Mouse (Mus musculus) left cerebral cortex, postnatal 25 days (tissue): Measurements from ENCODE around the gene Smco3. TPM values are rescaled to one million over a fixed set of nuclear protein-coding genes. Genes with fewer than 3 reads are reported as not detected.
"Not testable (repeated sequence)": the region's sequence is repeated elsewhere in the genome, so short reads cannot be mapped to it uniquely, and the experiment has no call there.

Experiments used
- DNase-seq, 2 experiments: peaks; one replicate each; pipeline ENCODE4 v3.0.0; 2022; ENCODE audit warnings: low spot score in 2 of 2, mixed read lengths in 1 of 2
- intact Hi-C: fragments of 180-260 bp; cut with DNase I; formaldehyde crosslinking; loops from one replicate; pipeline ENCODE4 v1.15.1; 2025
- total RNA-seq, 2 experiments: library from RNA; stranded (reverse); gene quantifications; 2 replicates each; pipeline ENCODE4 v1.2.3; 2021

Gene Smco3
- 1 to 10 TPM; 4.4 to 5.0 TPM for total RNA-seq

DNA sequence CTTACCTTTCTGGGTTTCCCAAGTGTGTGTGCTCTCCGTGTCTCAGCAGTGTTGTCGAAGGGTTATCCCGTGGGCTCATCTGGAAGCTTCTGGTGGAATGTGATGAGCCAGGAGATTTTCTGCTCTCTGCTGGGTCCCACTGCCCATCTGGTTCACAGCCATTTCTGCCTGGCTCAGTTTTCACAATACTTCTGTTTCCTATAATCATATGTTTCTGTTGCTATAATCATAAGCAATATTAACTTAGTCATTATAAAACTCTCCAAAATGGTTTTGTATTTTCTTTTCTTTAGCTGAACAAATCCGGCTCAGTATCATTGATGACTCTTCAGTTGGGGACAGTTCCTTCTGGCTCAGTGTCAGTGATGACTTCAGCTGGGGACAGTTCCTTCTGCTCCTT is at the start of gene Smco3:
Gene Smco3 (minus strand): TSS at position 101 of the 400 bp plus-strand sequence.
- no peak for DNase-seq
- intact Hi-C loops = no loop called here

DNA sequence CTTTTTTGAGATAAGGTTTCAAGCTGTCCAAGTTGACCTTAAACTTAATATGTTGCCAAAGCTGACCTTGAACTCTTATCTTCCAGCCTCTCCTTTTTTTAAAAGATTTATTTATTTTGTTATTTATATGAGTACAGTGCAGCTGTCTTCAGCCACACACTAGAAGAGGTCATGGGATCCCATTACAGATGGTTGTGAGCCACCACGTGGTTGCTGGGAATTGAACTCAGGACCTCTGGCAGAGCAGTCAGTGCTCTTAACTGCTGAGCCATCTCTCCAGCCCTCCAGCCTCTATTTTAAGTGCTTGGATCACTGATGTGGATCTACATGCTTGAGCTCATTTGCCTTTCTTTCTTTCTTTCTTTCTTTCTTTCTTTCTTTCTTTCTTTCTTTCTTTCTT is 49.5 kb upstream of the Smco3 start:
- intact Hi-C loops, DNase-seq: not testable (repeated sequence)

DNA sequence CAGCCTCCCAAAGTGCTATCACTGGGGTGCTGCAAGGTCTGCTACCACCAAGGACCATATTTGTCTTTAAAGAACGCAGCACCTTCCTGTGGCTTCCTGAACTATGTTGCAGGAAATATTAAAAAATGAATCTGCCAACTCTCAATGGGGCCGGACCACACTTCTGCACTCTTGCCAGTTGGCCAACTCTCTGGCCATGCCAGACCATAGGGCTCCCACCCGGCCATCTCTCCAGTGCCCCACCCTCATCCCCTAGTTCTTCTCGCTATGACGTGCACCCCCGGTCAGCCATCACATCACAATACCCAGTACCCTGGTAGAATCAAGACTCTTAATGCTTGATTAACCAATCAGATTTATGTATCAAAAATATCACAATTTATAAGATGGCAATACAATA is 48.7 kb upstream of the Smco3 start:
- DNase-seq = no peak
- intact Hi-C loops = no loop called here

DNA sequence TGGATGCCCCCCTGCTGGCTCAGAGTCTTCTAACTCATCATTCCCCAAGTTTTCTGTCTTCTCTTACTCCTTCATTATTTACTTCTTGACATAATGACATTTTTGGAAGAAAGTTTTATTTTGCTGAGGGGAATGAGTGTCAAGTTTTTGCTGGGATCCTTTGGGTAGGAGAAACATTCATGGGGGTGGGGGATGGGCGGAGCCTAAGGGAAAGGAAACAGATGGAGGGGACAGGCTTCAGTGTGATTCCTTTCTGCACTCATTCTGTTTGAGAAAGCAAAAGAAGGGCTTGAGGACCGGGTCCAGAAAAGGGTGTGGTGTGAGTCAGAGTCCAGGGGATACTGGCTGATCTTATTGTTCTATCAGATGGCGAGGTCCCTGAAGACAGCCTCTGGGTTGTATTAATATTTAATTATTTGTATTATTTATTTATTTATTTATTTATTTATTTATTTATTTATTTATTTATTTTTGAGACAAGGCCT is 48.2 kb upstream of the Smco3 start:
- DNase-seq = no peak
- intact Hi-C loops = no loop called here

GRCm38 (mm10) chr6:136881678-136882077 is 46.4 kb upstream of the Smco3 start:
- intact Hi-C loops = no loop called here
- no peak for DNase-seq

DNA sequence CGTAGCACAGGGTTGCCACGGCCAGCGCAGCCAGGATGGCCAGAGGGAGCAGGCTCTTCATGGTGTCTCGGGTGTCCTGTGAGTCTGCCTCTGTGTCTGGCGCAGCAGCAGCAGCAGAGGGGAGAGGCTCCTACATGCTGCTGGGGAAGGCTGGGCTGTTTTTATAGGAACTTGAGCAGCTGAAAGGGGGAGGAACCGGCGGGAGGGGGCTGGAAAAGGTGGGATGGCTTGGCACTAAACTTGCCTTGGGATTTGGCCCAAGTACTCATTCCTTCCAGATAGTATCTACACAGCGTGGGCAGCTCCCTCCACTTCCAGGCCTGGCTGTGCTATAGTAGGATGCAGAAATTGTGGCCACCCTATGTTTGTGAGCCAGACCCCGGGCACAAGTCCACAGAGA is 40.4 kb upstream of the Smco3 start, which contains the start of gene Mgp:
Gene Mgp (minus strand): TSS at position 154 of the 400 bp plus-strand sequence.
- DNase-seq = peak in 1 of 2 experiments; percentile 90
- intact Hi-C loops = loop anchor here (5.0 kb wide), 1 partner anchor 47 kb away; the partner anchor contains the start of genes Erp27 and Pde6h

DNA sequence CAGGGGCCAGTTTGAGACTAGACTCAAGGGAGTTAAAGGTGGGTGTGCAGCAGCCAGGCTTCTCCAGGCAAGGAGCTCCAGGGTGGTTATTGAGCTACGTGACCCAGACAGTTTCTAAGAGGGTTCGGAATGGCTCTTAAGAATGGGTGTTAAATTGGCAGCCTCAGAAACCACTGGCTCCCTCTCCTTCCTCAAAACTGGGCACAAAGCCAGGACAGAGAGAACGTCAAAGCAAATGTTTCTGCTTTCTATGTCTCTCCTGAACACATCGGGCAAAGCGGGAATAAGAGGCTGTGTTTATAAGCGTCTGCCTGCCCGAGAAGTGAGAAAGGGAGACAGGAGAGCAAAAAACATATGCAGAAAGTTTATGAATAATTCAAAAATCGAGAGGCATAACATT is 39.3 kb upstream of the Smco3 start:
- intact Hi-C loops = no loop called here
- DNase-seq = peak in 1 of 2 experiments; percentile 60

DNA sequence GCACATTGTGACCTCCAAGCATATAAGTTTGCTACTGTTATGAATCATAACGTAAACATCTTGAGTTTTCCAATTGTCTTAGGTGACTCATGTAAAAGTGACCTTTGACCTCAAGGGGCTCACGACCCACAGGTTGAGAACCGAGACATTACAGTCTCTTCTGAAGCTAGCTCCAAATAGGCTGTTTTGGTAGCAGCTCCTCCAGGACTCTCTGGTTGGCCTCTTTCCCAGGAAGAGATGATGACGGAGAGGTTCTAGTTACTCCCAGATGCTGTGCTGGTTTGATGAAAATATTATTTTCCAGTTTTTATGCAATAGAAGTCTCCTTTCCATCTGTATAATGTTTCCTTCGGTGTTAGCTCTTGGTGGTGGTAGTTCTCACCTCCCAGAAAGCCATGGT is 33.7 kb upstream of the Smco3 start:
- no peak for DNase-seq
- intact Hi-C loops = no loop called here

- no peak for DNase-seq
- intact Hi-C loops = no loop called here
These were observed 30.9 kb upstream of the Smco3 start for GRCm38 (mm10) chr6:136866150-136866549.

- no peak for DNase-seq
- intact Hi-C loops = no loop called here
These were observed 30.1 kb upstream of the Smco3 start for GRCm38 (mm10) chr6:136865360-136865759.

DNA sequence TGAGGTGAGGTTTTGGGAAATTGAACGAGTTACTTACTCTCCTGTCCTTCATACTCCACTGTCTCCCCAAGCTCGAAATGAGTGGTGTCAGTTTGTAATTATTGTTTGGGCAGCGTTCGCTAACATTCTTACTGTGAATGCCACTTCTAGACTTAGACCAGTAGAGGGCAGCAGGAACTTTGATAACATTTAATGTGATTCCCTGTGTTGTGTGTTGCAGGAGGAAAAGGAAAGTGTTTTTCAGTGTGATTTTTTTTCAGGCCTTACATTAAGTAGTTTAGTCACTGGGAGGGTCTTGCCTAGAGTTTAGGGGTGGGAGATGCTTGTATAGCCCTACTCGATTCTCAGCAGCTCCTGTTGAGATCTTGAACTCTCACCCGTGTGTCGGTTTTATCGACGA is 25.8 kb upstream of the Smco3 start:
- DNase-seq = peak; percentile 44 to 66
- intact Hi-C loops = loop anchor here (1.0 to 5.0 kb wide), 4 partner anchors 59 to 306 kb away; no protein-coding TSS in a partner anchor

GRCm38 (mm10) chr6:136858420-136858819 is 23.2 kb upstream of the Smco3 start:
- intact Hi-C loops = no loop called here

DNA sequence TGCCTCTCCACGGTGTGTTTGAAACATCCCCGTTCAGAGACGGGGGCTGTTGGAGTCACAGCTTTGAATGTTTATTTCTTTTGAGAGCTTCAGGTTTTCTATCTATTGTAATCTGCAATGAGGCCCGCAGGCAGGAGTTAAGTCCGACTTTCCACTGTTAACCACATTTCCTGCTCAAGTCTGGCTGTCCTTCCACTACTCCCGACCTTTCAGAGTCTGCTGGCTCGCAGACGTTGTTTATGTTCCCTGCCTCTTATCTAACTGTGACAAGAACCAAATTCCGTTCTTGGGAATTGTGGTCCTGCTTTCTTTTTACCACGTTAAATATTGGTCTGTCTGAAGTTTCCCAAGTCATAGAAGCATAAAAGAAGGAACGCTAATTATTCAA is 22.6 kb upstream of the Smco3 start:
- no peak for DNase-seq
- intact Hi-C loops = no loop called here

More at GRCm38 (mm10) chr6:136858420-136858819, 23.2 kb upstream of the Smco3 start:
- DNase-seq = no peak

GRCm38 (mm10) chr6:136857186-136857872 is 22.1 kb upstream of the Smco3 start, which contains the start of gene Art4:
Gene Art4 (minus strand): TSS chr6:136857733.
- intact Hi-C loops = no loop called here
- no peak for DNase-seq

- intact Hi-C loops = no loop called here
- DNase-seq = no peak
These were observed 20.9 kb upstream of the Smco3 start for GRCm38 (mm10) chr6:136856071-136856636.

GRCm38 (mm10) chr6:136855183-136855582 is 19.9 kb upstream of the Smco3 start:
- no peak for DNase-seq
- intact Hi-C loops = no loop called here

DNA sequence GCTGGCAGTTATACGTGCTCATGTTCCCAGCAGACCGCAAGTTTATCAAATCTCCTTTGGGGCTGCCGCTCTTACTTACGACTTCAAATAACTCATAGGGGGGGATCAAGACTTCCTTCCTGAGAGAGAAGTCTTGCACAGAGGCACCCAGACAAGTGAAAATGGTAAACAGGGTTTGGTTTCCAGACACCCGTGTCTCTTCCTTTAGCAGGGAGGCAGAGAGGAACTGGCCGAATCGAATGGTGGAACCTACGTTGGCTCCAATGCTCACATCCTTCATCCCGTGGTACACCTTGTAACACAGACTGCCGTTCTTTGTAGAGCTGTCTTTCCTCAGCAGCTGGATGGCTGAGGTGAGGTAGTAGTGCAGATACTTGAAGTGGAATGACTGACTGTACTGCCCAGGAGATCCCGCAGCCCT is 19.1 kb upstream of the Smco3 start:
- no peak for DNase-seq
- intact Hi-C loops = no loop called here

DNA sequence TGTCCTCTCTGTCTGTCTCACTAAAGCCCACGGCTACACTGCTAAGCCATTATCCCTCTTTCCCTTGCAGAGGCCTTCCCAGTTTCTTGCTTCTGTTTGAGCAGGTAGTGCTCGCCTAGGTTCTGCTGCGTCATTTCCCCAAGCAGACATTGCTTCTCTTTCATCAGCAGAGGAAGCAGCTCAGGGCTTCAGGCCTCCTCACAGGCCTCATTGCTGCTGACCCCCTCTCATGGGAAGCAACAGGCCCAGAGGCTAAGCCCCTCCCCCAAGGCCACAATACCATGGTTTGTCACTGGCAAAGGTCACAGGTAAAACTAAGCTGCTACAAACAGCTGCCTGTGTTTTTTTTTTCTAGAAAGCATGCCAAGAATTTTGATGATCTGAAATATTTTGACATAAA is 17.5 kb upstream of the Smco3 start:
- intact Hi-C loops = loop anchor here (1.0 kb wide), 1 partner anchor 16 kb away; no protein-coding TSS in a partner anchor
- no peak for DNase-seq

GRCm38 (mm10) chr6:136852348-136852747 is 17.1 kb upstream of the Smco3 start:
- intact Hi-C loops = loop anchor here (1.0 kb wide), 1 partner anchor 16 kb away; no protein-coding TSS in a partner anchor
- no peak for DNase-seq

DNA sequence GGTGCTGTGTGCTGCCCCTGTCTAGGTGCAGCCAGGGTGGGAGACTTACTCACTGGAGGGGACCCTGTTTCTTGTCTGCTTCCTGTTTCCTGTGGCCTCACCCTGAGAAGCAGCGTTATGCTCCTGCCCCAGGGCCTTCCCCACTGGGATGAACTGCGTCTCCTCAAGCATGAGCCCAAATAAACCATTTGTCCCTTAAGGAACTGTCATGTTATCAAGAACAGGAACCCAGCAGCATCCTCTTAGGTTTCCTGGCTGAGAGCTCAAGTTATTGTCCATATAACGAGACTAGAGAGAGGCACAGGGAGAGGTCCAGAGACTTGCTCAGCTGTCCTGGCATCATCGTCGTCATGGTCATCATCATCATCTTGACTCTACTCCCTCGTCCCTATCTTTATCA is 15.0 kb upstream of the Smco3 start:
- no peak for DNase-seq
- intact Hi-C loops = no loop called here

DNA sequence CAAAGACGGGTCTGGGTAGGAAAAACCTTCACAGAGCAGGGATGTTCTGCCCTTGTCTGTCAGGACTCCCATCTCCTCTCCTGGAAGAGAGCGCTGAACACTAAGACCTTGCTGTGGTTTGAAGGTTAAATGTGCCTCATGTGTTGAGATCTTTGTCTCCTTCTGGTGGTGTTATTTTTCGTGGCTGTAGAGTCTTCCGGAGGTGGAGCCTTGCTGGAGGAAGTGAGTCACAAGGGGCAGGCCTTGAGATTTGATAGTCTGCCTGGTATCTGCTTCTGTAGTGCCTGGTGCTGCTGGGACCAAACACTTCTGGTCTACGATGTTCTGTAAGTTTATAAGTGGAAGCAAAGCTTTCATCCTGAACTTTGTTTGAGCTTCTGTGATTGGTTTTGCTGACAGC is 13.7 kb upstream of the Smco3 start:
- intact Hi-C loops = no loop called here
- DNase-seq = no peak
